Mouse (Mus musculus): ENCODE data around the gene Vstm5.

DNA sequence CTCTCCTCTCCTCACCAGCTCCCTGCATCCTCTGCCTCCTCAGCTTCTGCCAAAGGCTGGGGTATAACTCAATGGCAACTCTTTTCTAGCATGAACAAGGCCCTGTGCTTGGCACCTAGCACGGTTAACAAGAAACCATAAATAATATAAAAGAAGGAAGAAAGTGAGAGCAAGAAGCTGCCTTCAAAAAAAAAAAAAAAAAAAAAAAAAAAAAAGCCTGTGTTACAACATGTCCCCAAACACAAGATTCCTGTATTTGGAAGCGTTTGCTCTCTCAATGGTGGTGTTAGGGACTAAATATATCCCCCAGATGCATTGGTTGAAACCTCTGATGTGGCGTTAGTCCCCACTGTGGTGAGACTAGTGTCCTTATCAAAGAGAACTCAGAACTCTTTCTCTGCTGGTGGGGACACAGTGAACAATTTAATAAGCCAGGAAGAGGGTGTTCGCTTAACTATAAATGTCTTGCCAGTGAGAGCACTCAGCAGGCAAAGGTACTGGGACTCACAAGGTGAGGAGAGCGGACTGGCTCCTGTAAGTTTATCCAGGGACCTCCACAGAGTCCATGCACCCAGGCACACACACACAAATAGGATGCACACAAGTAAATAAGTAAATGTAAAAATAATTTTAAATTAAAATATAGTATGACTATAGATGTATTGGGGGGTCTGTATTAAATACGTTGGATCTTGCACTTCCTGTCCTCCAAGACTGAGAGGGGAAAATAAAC lies 2.2 kb downstream of the Vstm5 start:
- TF ChIP-seq POLR2A (IDR thresholded peaks at IDR 0.05; ENCODE audit: borderline replicate concordance, extremely low read depth, low read depth, low read length) (no peak), CTCF (IDR thresholded peaks at IDR 0.05; ENCODE audit: insufficient read depth, low read length) (no peak)
